Mouse (Mus musculus): ENCODE data around the gene Lpar3. TPM values are rescaled to one million over a fixed set of nuclear protein-coding genes. Genes with fewer than 3 reads are reported as not detected.

The Lpar3 gene
- polyA plus RNA-seq (2016; fragmentation: Nextera tagmentation; extraction: Ambion mirVana): 0.14 and 0.33 TPM in 2 replicates

GRCm38 (mm10) chr3:146220776-146221486 is at the start of gene Lpar3:
Gene Lpar3, plus strand, starts transcription at chr3:146220963.
- Histone ChIP-seq H3K36me3 (replicated peaks) (no peaks in the 10 kb centered on the region), H3K9ac (0 out of 2 replicates have a peak within 1 kb of the TSS, but pooled peaks have one; percentile 40), H3K27me3 (peaks cover 54% of the 10 kb centered on the region), H3K4me3 (replicated peaks) (peak within 1 kb of the TSS; percentile 51), H3K9me3 (no peaks in the 10 kb centered on the region), H3K4me1 (peaks cover 13% of the 10 kb centered on the region; the same call in 1 of the 2 replicates), H3K4me2 (peak within 1 kb of the TSS; percentile 73), H3K27ac (no peak within 1 kb of the TSS)
- peak; percentile 91 for ATAC-seq (ENCODE audit: low FRiP score)
- WGBS: under 1% methylated on average over 72 of the region's 73 CpGs

GRCm38 (mm10) chr3:146173030-146173429 is 47.7 kb upstream of the Lpar3 start:
- Histone ChIP-seq H3K4me1 (no peaks in the 10 kb centered on the region; the same call in 1 of the 2 replicates), H3K36me3 (replicated peaks) (no peaks in the 10 kb centered on the region), H3K27me3 (no peaks in the 10 kb centered on the region), H3K9me3 (no peaks in the 10 kb centered on the region), H3K4me2 (no peak overlapping the region), H3K9ac (no peak overlapping the region), H3K4me3 (replicated peaks) (no peak overlapping the region), H3K27ac (no peak overlapping the region)
- 84% methylated on average over 5 of the region's 5 CpGs for WGBS
- no peak for ATAC-seq (ENCODE audit: low FRiP score)

- Histone ChIP-seq H3K4me3 (replicated peaks) (no peak overlapping the region), H3K27ac (no peak overlapping the region), H3K9me3 (no peaks in the 10 kb centered on the region), H3K27me3 (no peaks in the 10 kb centered on the region), H3K9ac (no peak overlapping the region), H3K4me2 (no peak overlapping the region), H3K4me1 (no peaks in the 10 kb centered on the region; the same call in 1 of the 2 replicates), H3K36me3 (replicated peaks) (no peaks in the 10 kb centered on the region)
- 89% methylated on average over 9 of the region's 9 CpGs for WGBS
- no peak for ATAC-seq (ENCODE audit: low FRiP score)
Measured at GRCm38 (mm10) chr3:146174215-146174614, 46.5 kb upstream of the Lpar3 start.

GRCm38 (mm10) chr3:146177295-146177694 is 43.5 kb upstream of the Lpar3 start:
- H3K4me2 ChIP-seq: peak overlapping the region; percentile 59; the same call in 1 of the 2 replicates
- 87% methylated on average over 7 of the region's 7 CpGs for WGBS

GRCm38 (mm10) chr3:146177748-146178582 is 42.8 kb upstream of the Lpar3 start:
- no peak overlapping the region for H3K9ac ChIP-seq
- peak overlapping the region; percentile 59 for H3K4me2 ChIP-seq
- H3K9me3 ChIP-seq: no peaks in the 10 kb centered on the region
- H3K4me3 ChIP-seq (replicated peaks): peak overlapping the region; percentile 34
- no peaks in the 10 kb centered on the region for H3K36me3 ChIP-seq (replicated peaks)
- WGBS: 8% methylated on average over 16 of the region's 16 CpGs
- no peaks in the 10 kb centered on the region for H3K27me3 ChIP-seq
- no peak overlapping the region for H3K27ac ChIP-seq
- no peaks in the 10 kb centered on the region; the same call in 1 of the 2 replicates for H3K4me1 ChIP-seq
- peak; percentile 86 for ATAC-seq (ENCODE audit: low FRiP score)

More at GRCm38 (mm10) chr3:146177295-146177694, 43.5 kb upstream of the Lpar3 start:
- H3K9ac ChIP-seq: no peak overlapping the region
- no peaks in the 10 kb centered on the region for H3K36me3 ChIP-seq (replicated peaks)
- no peak overlapping the region for H3K4me3 ChIP-seq (replicated peaks)
- H3K4me1 ChIP-seq: no peaks in the 10 kb centered on the region; the same call in 1 of the 2 replicates
- H3K27me3 ChIP-seq: no peaks in the 10 kb centered on the region
- no peaks in the 10 kb centered on the region for H3K9me3 ChIP-seq
- H3K27ac ChIP-seq: no peak overlapping the region
- no peak for ATAC-seq (ENCODE audit: low FRiP score)

- no peak overlapping the region for H3K27ac ChIP-seq
- no peak overlapping the region for H3K9ac ChIP-seq
- H3K27me3 ChIP-seq: 0 out of 2 replicates have a peak, but pooled peaks cover 12% of the 10 kb centered on the region
- H3K9me3 ChIP-seq: no peaks in the 10 kb centered on the region
- no peak overlapping the region for H3K4me3 ChIP-seq (replicated peaks)
- no peak for ATAC-seq (ENCODE audit: low FRiP score)
- H3K4me2 ChIP-seq: no peak overlapping the region
- H3K36me3 ChIP-seq (replicated peaks): no peaks in the 10 kb centered on the region
- peaks cover 3% of the 10 kb centered on the region for H3K4me1 ChIP-seq
- WGBS: 40% methylated on average over 2 of the region's 2 CpGs
Measured at GRCm38 (mm10) chr3:146180341-146180740, 40.4 kb upstream of the Lpar3 start.

GRCm38 (mm10) chr3:146180986-146181385 is 39.8 kb upstream of the Lpar3 start:
- Histone ChIP-seq H3K9me3 (no peaks in the 10 kb centered on the region), H3K4me2 (no peak overlapping the region), H3K27me3 (0 out of 2 replicates have a peak, but pooled peaks cover 12% of the 10 kb centered on the region), H3K4me1 (peaks cover 6% of the 10 kb centered on the region), H3K9ac (no peak overlapping the region), H3K4me3 (replicated peaks) (no peak overlapping the region), H3K36me3 (replicated peaks) (no peaks in the 10 kb centered on the region), H3K27ac (no peak overlapping the region)
- WGBS: 35% methylated on average over 3 of the region's 3 CpGs
- ATAC-seq (ENCODE audit: low FRiP score): no peak

GRCm38 (mm10) chr3:146184992-146185657 is 35.6 kb upstream of the Lpar3 start:
- H3K4me2 ChIP-seq: no peak overlapping the region
- WGBS: 15% methylated on average over 13 of the region's 13 CpGs

GRCm38 (mm10) chr3:146186033-146186432 is 34.7 kb upstream of the Lpar3 start:
- ATAC-seq (ENCODE audit: low FRiP score): no peak
- Histone ChIP-seq H3K9ac (no peak overlapping the region), H3K9me3 (no peaks in the 10 kb centered on the region), H3K4me2 (no peak overlapping the region), H3K27ac (no peak overlapping the region), H3K4me1 (peaks cover 6% of the 10 kb centered on the region), H3K36me3 (replicated peaks) (no peaks in the 10 kb centered on the region), H3K4me3 (replicated peaks) (no peak overlapping the region), H3K27me3 (0 out of 2 replicates have a peak, but pooled peaks cover 12% of the 10 kb centered on the region)
- WGBS: 88% methylated on average over 10 of the region's 10 CpGs

More at GRCm38 (mm10) chr3:146184992-146185657, 35.6 kb upstream of the Lpar3 start:
- Histone ChIP-seq H3K27ac (no peak overlapping the region), H3K27me3 (0 out of 2 replicates have a peak, but pooled peaks cover 12% of the 10 kb centered on the region), H3K9me3 (no peaks in the 10 kb centered on the region), H3K4me1 (peaks cover 6% of the 10 kb centered on the region), H3K36me3 (replicated peaks) (no peaks in the 10 kb centered on the region), H3K9ac (no peak overlapping the region), H3K4me3 (replicated peaks) (no peak overlapping the region)
- ATAC-seq (ENCODE audit: low FRiP score): peak; percentile 79

- no peak overlapping the region for H3K27ac ChIP-seq
- H3K27me3 ChIP-seq: no peaks in the 10 kb centered on the region
- no peak for ATAC-seq (ENCODE audit: low FRiP score)
- H3K36me3 ChIP-seq (replicated peaks): no peaks in the 10 kb centered on the region
- no peak overlapping the region for H3K4me3 ChIP-seq (replicated peaks)
- H3K4me2 ChIP-seq: no peak overlapping the region
- H3K9ac ChIP-seq: no peak overlapping the region
- peaks cover 6% of the 10 kb centered on the region for H3K4me1 ChIP-seq
- no peaks in the 10 kb centered on the region for H3K9me3 ChIP-seq
- WGBS: 71% methylated on average over 10 of the region's 10 CpGs
Measured at GRCm38 (mm10) chr3:146189933-146190332, 30.8 kb upstream of the Lpar3 start.

- Histone ChIP-seq H3K36me3 (replicated peaks) (no peaks in the 10 kb centered on the region), H3K4me3 (replicated peaks) (no peak overlapping the region), H3K9me3 (no peaks in the 10 kb centered on the region), H3K9ac (no peak overlapping the region), H3K4me1 (no peaks in the 10 kb centered on the region), H3K27ac (no peak overlapping the region), H3K4me2 (no peak overlapping the region), H3K27me3 (no peaks in the 10 kb centered on the region)
- 89% methylated on average over 1 of the region's 1 CpGs for WGBS
- ATAC-seq (ENCODE audit: low FRiP score): no peak
Measured at GRCm38 (mm10) chr3:146192507-146192906, 28.3 kb upstream of the Lpar3 start.

- no peaks in the 10 kb centered on the region for H3K27me3 ChIP-seq
- ATAC-seq (ENCODE audit: low FRiP score): no peak
- no peak overlapping the region for H3K27ac ChIP-seq
- 88% methylated on average over 5 of the region's 5 CpGs for WGBS
- H3K4me3 ChIP-seq (replicated peaks): no peak overlapping the region
- H3K9me3 ChIP-seq: no peaks in the 10 kb centered on the region
- H3K9ac ChIP-seq: no peak overlapping the region
- H3K4me1 ChIP-seq: no peaks in the 10 kb centered on the region; the same call in 1 of the 2 replicates
- no peaks in the 10 kb centered on the region for H3K36me3 ChIP-seq (replicated peaks)
- no peak overlapping the region for H3K4me2 ChIP-seq
Measured at GRCm38 (mm10) chr3:146195153-146195552, 25.6 kb upstream of the Lpar3 start.
